15 mouse cellular contexts compared by ENCODE assay signal in genomic region chr12:33030066-33030465, GRCm38 (mm10).
A peak's percentile ranks its signal among the peaks of the same experiment; 100 is the strongest.
DNase-seq lines count a peak whose midpoint lies in the region; ATAC-seq lines count a peak whose summit lies in the region.
"Had no signal": no experiment of that assay in that cellular context is flagged by ENCODE, and none has a peak within 500 bp of the region (broad histone marks: within the 10 kb centered on the region; RNA-seq: fewer than 3 reads in every experiment).

No protein-coding gene starts in this region.

- 53% methylated on average over 13 of the region's 13 CpGs for WGBS in limb, embryonic 13.5 days
- WGBS in limb, embryonic 10.5 days, result 79% methylated on average over 13 of the region's 13 CpGs
- WGBS in neural tube, embryonic 14.5 days, result 19% methylated on average over 13 of the region's 13 CpGs

- no peak overlapping the region for H3K4me3 ChIP-seq in limb, embryonic 13.5 days
- no peak overlapping the region for H3K4me3 ChIP-seq in limb, embryonic 10.5 days
- H3K4me3 ChIP-seq in neural tube, embryonic 14.5 days (ENCODE audit: low read depth, low read length), result no peak overlapping the region
- H3K4me3 ChIP-seq: heart, embryonic 10.5 days; lung, embryonic 15.5 days had no signal

- no peaks in the 10 kb centered on the region for H3K9me3 ChIP-seq in limb, embryonic 13.5 days
- no peaks in the 10 kb centered on the region for H3K9me3 ChIP-seq in limb, embryonic 10.5 days (replicated peaks)
- H3K9me3 ChIP-seq in neural tube, embryonic 14.5 days (ENCODE audit: control insufficient read depth, low read length), result no peaks in the 10 kb centered on the region
- H3K9me3 ChIP-seq: heart, embryonic 10.5 days; lung, embryonic 15.5 days had no signal

- H3K27ac ChIP-seq in limb, embryonic 13.5 days, result no peak overlapping the region
- H3K27ac ChIP-seq in limb, embryonic 10.5 days, result no peak overlapping the region
- H3K27ac ChIP-seq in neural tube, embryonic 14.5 days (ENCODE audit: low read depth, low read length), result no peak overlapping the region
- H3K27ac ChIP-seq: heart, embryonic 10.5 days; lung, embryonic 15.5 days had no signal

- no peak overlapping the region for H3K9ac ChIP-seq in limb, embryonic 13.5 days
- H3K9ac ChIP-seq in neural tube, embryonic 14.5 days (replicated peaks; ENCODE audit: low read depth, low read length), result no peak overlapping the region
- H3K9ac ChIP-seq: lung, embryonic 15.5 days had no signal

- H3K4me1 ChIP-seq in limb, embryonic 13.5 days, result peaks cover 37% of the 10 kb centered on the region
- peaks cover 36% of the 10 kb centered on the region for H3K4me1 ChIP-seq in limb, embryonic 10.5 days
- H3K4me1 ChIP-seq in neural tube, embryonic 14.5 days (ENCODE audit: control insufficient read depth, insufficient read depth, low read length), result peaks cover 18% of the 10 kb centered on the region; the same call in 1 of the 2 replicates

- no peaks in the 10 kb centered on the region for H3K36me3 ChIP-seq in limb, embryonic 13.5 days
- no peaks in the 10 kb centered on the region for H3K36me3 ChIP-seq in limb, embryonic 10.5 days
- H3K36me3 ChIP-seq in neural tube, embryonic 14.5 days (ENCODE audit: control insufficient read depth, insufficient read depth, low read length), result no peaks in the 10 kb centered on the region
- H3K36me3 ChIP-seq: heart, embryonic 10.5 days; lung, embryonic 15.5 days had no signal

- peaks cover 21% of the 10 kb centered on the region for H3K27me3 ChIP-seq in limb, embryonic 13.5 days
- H3K27me3 ChIP-seq in limb, embryonic 10.5 days (ENCODE audit: low read depth, poor library complexity, severe bottlenecking), result peaks cover 7% of the 10 kb centered on the region; the same call in 1 of the 2 replicates
- no peaks in the 10 kb centered on the region for H3K27me3 ChIP-seq in neural tube, embryonic 14.5 days (ENCODE audit: control insufficient read depth, insufficient read depth, low read length)
- H3K27me3 ChIP-seq: lung, embryonic 15.5 days had no signal

- DNase-seq in embryo, embryonic 10 days (ENCODE audit: low spot score), result peak; percentile 32
- no peak for DNase-seq in embryo, embryonic 9.5 days (ENCODE audit: extremely low spot score)
- no peak for DNase-seq in limb, embryonic 10.5 days (ENCODE audit: low spot score)
- DNase-seq in embryo, embryonic 10.5 days (ENCODE audit: low spot score), result peak; percentile 61
- DNase-seq in layer of hippocampus, adult 18-20 months (ENCODE audit: low spot score in 2 of 2), result no peak
- DNase-seq: cerebellum, adult 11 months; heart, postnatal 4 days; layer of hippocampus, postnatal 36 days; liver; spleen, adult 18-20 months had no signal

- H3K4me2 ChIP-seq in limb, embryonic 13.5 days (replicated peaks), result no peak overlapping the region
- no peak overlapping the region for H3K4me2 ChIP-seq in neural tube, embryonic 14.5 days (ENCODE audit: low read depth, low read length)
- H3K4me2 ChIP-seq: lung, embryonic 15.5 days had no signal

- ATAC-seq in limb, embryonic 13.5 days (ENCODE audit: low FRiP score, low read depth), result peak; percentile 57; the same call in 1 of the 2 replicates
- peak; percentile 58; the same call in 1 of the 2 replicates for ATAC-seq in neural tube, embryonic 14.5 days (ENCODE audit: low read depth)
- no peak for ATAC-seq in megakaryocyte-erythroid progenitor cell, adult 5-6 weeks (replicated peaks; ENCODE audit: low FRiP score, low TSS enrichment, poor library complexity, severe bottlenecking)

Comparison
In these comparisons a context has a peak if more than half of its experiments do, and no peak if none do; other contexts are left out.
1. DNase-seq: peak in embryo, embryonic 10 days (single experiment) and embryo, embryonic 10.5 days (single experiment); none in embryo, embryonic 9.5 days (single experiment), limb, embryonic 10.5 days (single experiment) and layer of hippocampus, adult 18-20 months (0 of 2).